In genomic region chr16:94255035-94255434, GRCm38 (mm10) we compare ENCODE assay signal across 13 mouse cellular contexts.
"Had no signal": no experiment of that assay in that cellular context is flagged by ENCODE, and none has a peak within 500 bp of the region (broad histone marks: within the 10 kb centered on the region; RNA-seq: fewer than 3 reads in every experiment).

No protein-coding gene starts in this region.

- H3K4me2 ChIP-seq: liver, embryonic 12.5 days; lung, embryonic 14.5 days; midbrain, embryonic 12.5 days; neural tube, embryonic 12.5 days; stomach, embryonic 15.5 days had no signal

- ATAC-seq: liver, embryonic 12.5 days had no signal

- H3K9me3 ChIP-seq: liver, embryonic 12.5 days; megakaryocyte, embryonic 14.5 days; midbrain, embryonic 12.5 days; neural tube, embryonic 12.5 days; stomach, embryonic 15.5 days had no signal

- H3K27me3 ChIP-seq: liver, embryonic 12.5 days; megakaryocyte, embryonic 14.5 days; stomach, embryonic 15.5 days had no signal

- DNase-seq: lung, adult 18-20 months; lung, embryonic 14.5 days; lung, postnatal 10 days; lung, postnatal 36 days; right cerebral cortex, postnatal 14 days had no signal

- H3K9ac ChIP-seq: liver, embryonic 12.5 days; liver, embryonic 14.5 days; lung, embryonic 14.5 days; midbrain, embryonic 12.5 days; neural tube, embryonic 12.5 days; stomach, embryonic 15.5 days had no signal

- H3K36me3 ChIP-seq: liver, embryonic 12.5 days; midbrain, embryonic 12.5 days; neural tube, embryonic 12.5 days; stomach, embryonic 15.5 days had no signal

- H3K4me1 ChIP-seq: liver, embryonic 12.5 days; neural tube, embryonic 12.5 days had no signal

- H3K27ac ChIP-seq: liver, embryonic 12.5 days; liver, embryonic 14.5 days; macrophage; midbrain, embryonic 12.5 days; neural tube, embryonic 12.5 days; stomach, embryonic 15.5 days; stomach, postnatal 0 days had no signal

- H3K4me3 ChIP-seq: liver, embryonic 12.5 days; megakaryocyte, embryonic 14.5 days; midbrain, embryonic 12.5 days; neural tube, embryonic 12.5 days; stomach, embryonic 15.5 days had no signal
